In genomic region chr17:86123146-86123545, GRCm38 (mm10) we compare ENCODE assay signal across 24 mouse cellular contexts. TPM values are rescaled to one million over a fixed set of nuclear protein-coding genes. Genes with fewer than 3 reads are reported as not detected.
DNase-seq lines count a peak whose midpoint lies in the region; ATAC-seq lines count a peak whose summit lies in the region.
"Had no signal": no experiment of that assay in that cellular context is flagged by ENCODE, and none has a peak within 500 bp of the region (broad histone marks: within the 10 kb centered on the region; RNA-seq: fewer than 3 reads in every experiment).

No protein-coding gene starts in this region.

- H3K27me3 ChIP-seq in splenic B cell, adult 2 months (ENCODE audit: control insufficient read depth, insufficient read depth, low read length, poor library complexity, severe bottlenecking), result no peaks in the 10 kb centered on the region
- H3K27me3 ChIP-seq: embryonic facial prominence, embryonic 12.5 days; embryonic facial prominence, embryonic 15.5 days; heart, embryonic 12.5 days; heart, embryonic 15.5 days; hindbrain, embryonic 13.5 days had no signal

- no peaks in the 10 kb centered on the region; the same call in 1 of the 2 replicates for H3K36me3 ChIP-seq in splenic B cell, adult 2 months (ENCODE audit: control insufficient read depth, insufficient read depth, low read length, poor library complexity, severe bottlenecking)

- intact Hi-C loops in left cerebral cortex, postnatal 25 days (cut with DNase I), result no loop called here

- peak; percentile 63 for ATAC-seq in megakaryocyte, adult 5-6 weeks (ENCODE audit: poor library complexity, severe bottlenecking)
- ATAC-seq: CD4-positive, CD25-positive, alpha-beta regulatory T cell, adult 4 months; forebrain, embryonic 14.5 days; forebrain, postnatal 0 days; hindbrain, embryonic 16.5 days had no signal

- DNase-seq in ZHBTc4 (ENCODE audit: low read depth, low spot score), result peak; percentile 7
- DNase-seq in splenic B cell, adult 2 months (ENCODE audit: low read depth, low spot score), result peak; percentile 45
- DNase-seq in thymus, postnatal 36 days, result no peak
- no peak for DNase-seq in left cerebral cortex, postnatal 25 days (ENCODE audit: low spot score in 2 of 2)
- DNase-seq in frontal cortex, postnatal 10 days (ENCODE audit: low spot score in 2 of 2), result no peak
- DNase-seq: adrenal gland, postnatal 10 days; adrenal gland, postnatal 36 days; cerebellum, adult 2 months; cerebellum, adult 9-11 months; cerebellum, postnatal 25 days; forebrain, postnatal 0 days; gastrocnemius, postnatal 10 days; gastrocnemius, postnatal 36 days; heart, postnatal 10 days; heart, postnatal 36 days had no signal

RNA-seq across cellular contexts. Expression of gene Srbd1, which starts 21.8 kb away (rescaled TPM):
- total RNA-seq in megakaryocyte, adult 5-6 weeks (2015), result 15.8 and 17.2 TPM in 2 replicates
- 19.5 and 24.9 TPM in 2 replicates for total RNA-seq in megakaryocyte, adult 5-6 weeks (2017)
- 10 to 100 TPM; 14.8 to 15.5 TPM for total RNA-seq in left cerebral cortex, postnatal 25 days (2021)

RNA-seq across cellular contexts. Expression of gene Prkce, which starts 44.4 kb away (rescaled TPM):
- total RNA-seq in megakaryocyte, adult 5-6 weeks (2015), result 7.3 and 8.1 TPM in 2 replicates
- total RNA-seq in megakaryocyte, adult 5-6 weeks (2017), result 3.5 and 13.3 TPM in 2 replicates
- 100 to 1,000 TPM; 269 to 275 TPM for total RNA-seq in left cerebral cortex, postnatal 25 days (2021)

Comparison
In these comparisons a context has a peak if more than half of its experiments do, and no peak if none do; other contexts are left out.
1. DNase-seq: peak in ZHBTc4 (single experiment) and splenic B cell, adult 2 months (single experiment); none in thymus, postnatal 36 days (0 of 2), left cerebral cortex, postnatal 25 days (0 of 2) and frontal cortex, postnatal 10 days (0 of 2).
2. RNA of gene Prkce, which starts 44.4 kb away (total RNA-seq): 269 to 275 TPM in left cerebral cortex, postnatal 25 days; 3.5 to 13.3 TPM in megakaryocyte, adult 5-6 weeks; every median in the first group is over 10 times any median in the second.